Mouse (Mus musculus) midbrain, embryonic 10.5 days (tissue): ENCODE data around the gene Dnttip1. TPM values are rescaled to one million over a fixed set of nuclear protein-coding genes. Genes with fewer than 3 reads are reported as not detected.

Experiments used
- DNase-seq: peaks from one replicate; pipeline ENCODE4 v3.0.0-alpha.2; 2017; ENCODE audit warnings: low spot score
- H3K27ac ChIP-seq: fragments of 300-500 bp; sonication (generic); replicated peaks from 2 replicates; pipeline ENCODE4 v1.5.1; 2016; ENCODE audit warnings: mild to moderate bottlenecking
- H3K27me3 ChIP-seq: fragments of 300-500 bp; sonication (generic); 2 replicates; pipeline ENCODE4 v1.6.1; 2016; ENCODE audit warnings: low read depth, mild to moderate bottlenecking; ENCODE audit not compliant: poor library complexity, severe bottlenecking
- H3K36me3 ChIP-seq: fragments of 300-500 bp; sonication (generic); 2 replicates; pipeline ENCODE4 v1.6.1; 2016; ENCODE audit warnings: mild to moderate bottlenecking, moderate library complexity
- H3K4me1 ChIP-seq: fragments of 300-500 bp; sonication (generic); 2 replicates; pipeline ENCODE4 v1.6.1; 2016
- H3K4me3 ChIP-seq: fragments of 300-500 bp; sonication (generic); 2 replicates; pipeline ENCODE4 v1.5.1; 2016; ENCODE audit warnings: mild to moderate bottlenecking, moderate library complexity
- H3K9me3 ChIP-seq: fragments of 300-500 bp; sonication (generic); replicated peaks from 2 replicates; pipeline ENCODE4 v1.6.1; 2016; ENCODE audit warnings: mild to moderate bottlenecking
- WGBS: fragments of 180-500 bp; shearing (Covaris S2); methylation state at CpG from one replicate; pipeline ENCODE4 v1.1.7; 2016; 5-methylcytosine and 5-hydroxymethylcytosine counted together
- polyA plus RNA-seq: library from polyadenylated mRNA; unstranded; fragments of >200 nt; fragmentation: Nextera tagmentation; extraction: Ambion mirVana; gene quantifications from 2 replicates; pipeline ENCODE4 v1.2.1, GENCODE M21; 2016

Dnttip1 gene
- polyA plus RNA-seq, 1 experiment from 2014 or later, result 80.1 TPM

DNA sequence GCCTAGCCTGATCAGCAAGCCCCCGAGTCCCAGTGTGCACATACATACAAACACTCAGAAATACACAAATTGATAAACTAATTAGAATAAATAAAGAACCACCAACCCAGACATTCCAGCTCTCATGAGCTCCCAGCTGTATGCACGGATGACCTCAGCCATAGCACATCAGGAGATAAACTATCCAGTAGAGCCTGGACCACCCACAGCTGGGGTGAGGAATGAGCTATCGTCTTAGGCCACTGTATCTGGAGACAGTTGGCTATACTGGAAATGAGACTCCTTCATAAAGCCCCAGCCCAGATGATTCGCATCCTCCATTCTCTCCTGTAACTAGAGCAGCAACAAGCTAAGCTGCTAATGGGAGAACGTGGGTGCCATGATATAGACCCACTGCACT is 10.9 kb upstream of the Dnttip1 start:
- H3K4me1 ChIP-seq, result no peaks in the 10 kb centered on the region
- DNase-seq, result no peak
- H3K27ac ChIP-seq, result no peak overlapping the region
- H3K4me3 ChIP-seq, result no peak overlapping the region
- H3K27me3 ChIP-seq, result no peaks in the 10 kb centered on the region; the same call in 1 of the 2 replicates
- no peaks in the 10 kb centered on the region for H3K36me3 ChIP-seq
- WGBS, result 88% methylated on average over 5 of the region's 5 CpGs
- no peaks in the 10 kb centered on the region for H3K9me3 ChIP-seq

GRCm38 (mm10) chr2:164735446-164735845 is 10.3 kb upstream of the Dnttip1 start:
- H3K4me1 ChIP-seq, result no peaks in the 10 kb centered on the region
- H3K36me3 ChIP-seq, result no peaks in the 10 kb centered on the region
- H3K9me3 ChIP-seq, result no peaks in the 10 kb centered on the region
- H3K27ac ChIP-seq, result no peak overlapping the region
- no peak for DNase-seq
- H3K27me3 ChIP-seq, result no peaks in the 10 kb centered on the region; the same call in 1 of the 2 replicates
- 88% methylated on average over 5 of the region's 5 CpGs for WGBS
- no peak overlapping the region for H3K4me3 ChIP-seq

DNA sequence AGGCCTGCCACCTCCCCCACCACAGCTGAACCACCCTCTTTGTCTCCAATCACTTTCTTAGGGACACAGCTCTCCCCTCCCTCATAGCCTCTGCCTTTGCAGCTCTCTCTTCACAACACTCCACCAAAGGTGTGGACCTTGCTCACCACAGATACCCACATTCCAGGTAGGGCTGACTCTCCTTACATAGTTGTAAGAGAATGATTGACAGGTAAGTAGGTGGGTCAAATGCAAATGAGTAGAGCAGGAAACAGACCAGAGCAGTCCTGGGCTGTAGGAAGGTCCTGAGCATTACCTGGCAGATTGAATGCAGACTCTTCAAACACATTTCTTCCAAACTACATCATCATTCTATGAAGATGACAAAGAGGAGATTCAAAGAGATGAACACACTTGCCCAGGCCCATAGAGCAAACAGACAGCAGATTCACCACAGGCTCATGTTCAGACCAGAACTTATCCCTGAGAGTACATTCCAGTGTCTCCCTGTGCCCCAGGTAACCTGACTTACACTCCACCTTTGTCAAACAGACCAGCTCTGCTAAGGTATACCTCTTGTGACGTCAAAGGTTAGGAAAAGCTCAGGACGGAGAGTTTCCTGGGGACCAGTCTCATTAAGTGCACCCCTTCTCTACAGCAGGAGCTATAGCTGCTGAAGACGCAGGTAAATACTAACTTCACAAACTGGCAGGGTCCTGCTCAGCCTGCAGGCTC is 8.2 kb upstream of the Dnttip1 start:
- Histone ChIP-seq H3K4me3 (no peak overlapping the region), H3K9me3 (no peaks in the 10 kb centered on the region), H3K4me1 (no peaks in the 10 kb centered on the region), H3K27me3 (no peaks in the 10 kb centered on the region), H3K27ac (no peak overlapping the region), H3K36me3 (no peaks in the 10 kb centered on the region)
- 77% methylated on average over 3 of the region's 3 CpGs for WGBS
- no peak for DNase-seq

DNA sequence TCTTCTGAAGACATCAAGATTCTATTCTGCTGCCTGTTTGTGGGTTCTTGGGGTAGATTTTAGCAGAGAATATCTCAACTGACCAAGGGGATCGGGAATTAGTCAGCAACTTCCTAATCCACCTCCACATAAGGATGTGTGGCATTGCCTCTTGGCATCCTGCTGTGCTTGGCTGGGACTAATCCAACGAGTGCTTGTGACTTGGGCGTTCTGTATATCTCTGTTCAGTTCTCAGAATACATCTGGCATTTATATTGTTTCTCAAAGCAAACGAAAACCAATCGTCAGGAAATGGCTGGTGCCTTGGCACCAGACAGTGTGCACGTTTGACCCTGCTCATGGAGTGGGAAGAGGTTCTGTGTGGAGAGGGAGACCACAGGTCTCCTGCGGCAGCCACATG is 5.9 kb upstream of the Dnttip1 start:
- Histone ChIP-seq H3K4me1 (peaks cover 1% of the 10 kb centered on the region), H3K27me3 (peaks cover 4% of the 10 kb centered on the region), H3K9me3 (no peaks in the 10 kb centered on the region), H3K4me3 (no peak overlapping the region), H3K27ac (no peak overlapping the region), H3K36me3 (no peaks in the 10 kb centered on the region)
- DNase-seq, result no peak
- 59% methylated on average over 7 of the region's 7 CpGs for WGBS

GRCm38 (mm10) chr2:164744987-164745386 is 796 bp upstream of the Dnttip1 start:
- H3K36me3 ChIP-seq, result peaks cover 28% of the 10 kb centered on the region
- H3K9me3 ChIP-seq, result no peaks in the 10 kb centered on the region
- WGBS, result 79% methylated on average over 13 of the region's 13 CpGs
- peak overlapping the region; percentile 92 for H3K4me3 ChIP-seq
- no peak for DNase-seq
- no peak overlapping the region for H3K27ac ChIP-seq
- H3K4me1 ChIP-seq, result peaks cover 29% of the 10 kb centered on the region
- H3K27me3 ChIP-seq, result peaks cover 4% of the 10 kb centered on the region

DNA sequence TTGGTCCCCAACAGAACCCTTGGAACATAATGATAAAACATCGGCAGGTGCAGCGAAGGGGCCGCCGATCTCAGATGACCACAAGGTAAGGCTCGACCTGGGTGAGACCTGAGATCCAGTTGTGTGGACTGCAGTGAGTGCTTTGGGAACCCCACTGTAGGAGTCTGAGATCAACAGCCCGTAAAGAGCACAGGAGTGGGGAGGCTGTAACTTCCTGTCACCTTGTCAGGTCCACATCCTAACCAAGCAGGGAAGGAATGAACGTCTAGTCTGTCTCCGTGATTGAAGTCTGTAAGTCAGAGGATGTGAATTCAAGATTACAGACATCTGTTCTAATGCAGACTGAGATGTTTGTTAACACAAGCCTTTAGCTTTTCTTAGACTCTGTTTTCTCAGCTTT is 910 bp downstream of the Dnttip1 start:
- H3K27ac ChIP-seq, result 0 out of 2 replicates have a peak overlapping the region, but pooled peaks have one; percentile 93
- peaks cover 29% of the 10 kb centered on the region for H3K4me1 ChIP-seq
- no peak for DNase-seq
- peaks cover 4% of the 10 kb centered on the region for H3K27me3 ChIP-seq
- peak overlapping the region; percentile 92 for H3K4me3 ChIP-seq
- no peaks in the 10 kb centered on the region for H3K9me3 ChIP-seq
- 63% methylated on average over 8 of the region's 8 CpGs for WGBS
- H3K36me3 ChIP-seq, result peaks cover 45% of the 10 kb centered on the region

DNA sequence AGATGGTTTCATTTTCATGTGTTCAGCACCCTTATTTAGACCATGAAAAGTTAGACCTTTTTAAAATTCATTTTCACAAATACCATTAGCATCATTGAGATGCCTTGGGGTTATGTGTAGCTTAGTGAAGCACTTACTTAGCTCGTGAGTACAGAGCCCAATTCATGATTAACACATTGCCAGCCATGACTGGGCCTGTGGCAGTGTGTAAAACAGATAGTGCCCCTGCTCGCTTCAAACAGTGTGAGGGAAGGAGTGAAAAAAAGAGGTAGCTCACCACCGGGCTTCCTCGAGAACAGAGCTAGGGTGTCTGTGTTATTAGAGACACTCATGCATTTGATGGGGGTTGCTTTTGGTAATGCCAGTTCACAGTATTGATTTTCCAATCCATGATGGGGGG is 2.4 kb downstream of the Dnttip1 start:
- Histone ChIP-seq H3K27me3 (peaks cover 4% of the 10 kb centered on the region), H3K4me1 (peaks cover 29% of the 10 kb centered on the region), H3K36me3 (peaks cover 60% of the 10 kb centered on the region), H3K9me3 (no peaks in the 10 kb centered on the region), H3K27ac (no peak overlapping the region), H3K4me3 (no peak overlapping the region)
- WGBS, result 88% methylated on average over 4 of the region's 4 CpGs
- DNase-seq, result no peak

DNA sequence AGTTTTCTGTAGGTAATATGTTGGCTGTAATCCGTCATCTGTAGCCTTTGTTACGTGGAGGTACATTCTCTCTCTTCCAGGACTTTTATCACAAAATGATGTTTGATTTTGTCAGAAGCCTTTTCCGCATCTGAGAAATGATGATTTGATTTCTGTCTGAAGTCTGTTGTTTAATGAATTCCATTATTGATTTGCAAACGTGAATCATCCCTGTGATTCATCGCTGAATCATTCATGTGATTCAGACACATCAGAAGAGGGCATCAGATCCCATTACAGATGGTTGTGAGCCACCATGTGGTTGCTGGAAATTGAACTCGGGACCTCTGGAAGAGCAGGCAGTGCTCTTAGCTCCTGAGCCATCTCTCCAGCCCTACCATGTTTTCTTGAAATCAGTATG is 3.2 kb downstream of the Dnttip1 start:
- H3K4me3 ChIP-seq, result no peak overlapping the region
- peaks cover 68% of the 10 kb centered on the region for H3K36me3 ChIP-seq
- no peak for DNase-seq
- no peak overlapping the region for H3K27ac ChIP-seq
- H3K27me3 ChIP-seq, result no peaks in the 10 kb centered on the region
- no peaks in the 10 kb centered on the region for H3K9me3 ChIP-seq
- H3K4me1 ChIP-seq, result peaks cover 29% of the 10 kb centered on the region
- 89% methylated on average over 6 of the region's 6 CpGs for WGBS

DNA sequence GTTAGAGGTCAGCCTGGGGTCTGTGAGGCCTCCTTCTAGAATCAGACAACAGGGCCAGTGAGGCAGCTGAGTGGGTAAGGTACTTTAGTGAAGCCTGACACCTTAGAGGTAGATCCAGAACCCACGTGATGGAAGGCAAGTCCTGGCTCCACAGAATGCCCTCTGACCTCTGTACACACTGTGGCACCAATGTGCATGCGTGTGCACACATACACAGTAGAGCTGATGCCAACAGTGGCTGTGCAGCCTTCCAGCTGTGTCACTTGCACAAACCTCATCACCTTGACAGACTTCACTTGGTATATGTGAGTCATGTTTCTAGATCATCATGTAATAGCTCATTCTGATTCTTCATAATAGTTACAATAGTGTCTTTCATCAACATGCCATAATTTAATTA is 6.7 kb downstream of the Dnttip1 start:
- H3K9me3 ChIP-seq, result no peaks in the 10 kb centered on the region
- H3K27ac ChIP-seq, result no peak overlapping the region
- H3K36me3 ChIP-seq, result peaks cover 100% of the 10 kb centered on the region
- H3K4me3 ChIP-seq, result no peak overlapping the region
- no peak for DNase-seq
- WGBS, result 94% methylated on average over 2 of the region's 2 CpGs
- peaks cover 8% of the 10 kb centered on the region for H3K4me1 ChIP-seq
- no peaks in the 10 kb centered on the region for H3K27me3 ChIP-seq

DNA sequence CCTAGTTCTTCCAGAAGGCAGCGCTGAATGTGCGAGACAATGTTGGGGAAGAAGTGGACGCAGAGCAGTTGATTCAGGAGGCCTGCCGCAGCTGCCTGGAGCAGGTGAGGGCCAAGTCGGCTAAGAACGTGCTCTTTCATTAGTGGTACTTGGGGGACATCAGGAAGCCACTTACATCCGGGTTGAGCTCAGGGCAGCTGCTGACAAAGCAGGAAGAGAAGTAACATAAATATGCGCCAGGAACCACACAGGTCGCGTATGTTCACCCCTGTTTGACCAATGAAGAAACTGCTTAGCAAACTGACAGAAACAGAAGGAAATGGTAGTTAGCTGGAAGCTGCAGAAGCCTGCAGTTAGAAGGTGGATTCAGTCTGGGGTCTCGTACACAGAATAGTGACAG is 8.3 kb downstream of the Dnttip1 start:
- H3K36me3 ChIP-seq, result peaks cover 100% of the 10 kb centered on the region
- no peaks in the 10 kb centered on the region for H3K4me1 ChIP-seq
- H3K9me3 ChIP-seq, result no peaks in the 10 kb centered on the region
- no peak overlapping the region for H3K27ac ChIP-seq
- H3K27me3 ChIP-seq, result no peaks in the 10 kb centered on the region
- DNase-seq, result no peak
- H3K4me3 ChIP-seq, result no peak overlapping the region
- WGBS, result 93% methylated on average over 11 of the region's 11 CpGs

- H3K36me3 ChIP-seq, result peaks cover 100% of the 10 kb centered on the region
- H3K4me1 ChIP-seq, result no peaks in the 10 kb centered on the region
- no peaks in the 10 kb centered on the region for H3K27me3 ChIP-seq
- 97% methylated on average over 2 of the region's 2 CpGs for WGBS
- no peak for DNase-seq
- no peak overlapping the region for H3K4me3 ChIP-seq
- H3K27ac ChIP-seq, result no peak overlapping the region
- H3K9me3 ChIP-seq, result no peaks in the 10 kb centered on the region
Measured at GRCm38 (mm10) chr2:164754800-164755199, 9.0 kb downstream of the Dnttip1 start.

DNA sequence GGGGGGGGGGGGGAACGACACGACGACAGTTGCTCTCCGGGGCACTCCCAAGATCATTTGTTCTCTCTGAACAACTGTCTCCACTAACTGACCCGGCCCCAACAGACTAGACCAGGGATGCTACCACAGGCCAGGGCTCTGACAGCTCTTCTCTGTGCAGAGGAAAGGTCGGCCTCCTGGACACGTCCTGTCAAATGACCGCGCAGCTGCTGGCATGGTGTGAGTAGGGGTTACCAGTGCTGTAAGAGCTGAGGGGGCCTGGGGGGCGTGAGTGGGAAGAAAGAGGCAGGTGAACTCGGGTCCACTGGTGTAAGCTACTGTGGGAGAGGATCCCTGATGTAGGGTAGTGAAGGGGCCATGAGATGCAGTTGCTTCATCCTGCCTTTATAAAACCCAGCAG is 12.1 kb downstream of the Dnttip1 start:
- Histone ChIP-seq H3K4me1 (no peaks in the 10 kb centered on the region), H3K36me3 (peaks cover 100% of the 10 kb centered on the region), H3K27ac (no peak overlapping the region), H3K4me3 (no peak overlapping the region), H3K27me3 (no peaks in the 10 kb centered on the region), H3K9me3 (no peaks in the 10 kb centered on the region)
- WGBS, result 96% methylated on average over 8 of the region's 11 CpGs
- no peak for DNase-seq

DNA sequence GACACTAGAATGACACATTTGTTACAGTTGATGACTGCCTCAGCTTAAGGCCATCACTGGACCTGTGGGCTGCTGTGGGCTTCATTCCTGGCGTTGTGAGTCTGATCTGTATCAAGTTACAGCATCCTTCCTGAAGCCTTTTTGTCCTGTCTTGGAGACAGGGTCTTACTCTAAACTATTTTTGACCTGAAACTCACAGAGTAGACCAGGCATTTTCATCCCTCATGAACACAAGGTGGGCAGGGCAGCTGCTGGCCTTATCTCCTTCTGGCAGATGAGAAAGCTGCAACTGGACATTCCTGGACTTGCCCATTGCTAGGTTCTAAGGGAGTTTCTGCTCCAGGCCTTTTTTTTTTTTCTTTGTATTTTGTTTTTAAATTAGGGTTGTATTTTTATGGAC is 12.9 kb downstream of the Dnttip1 start:
- WGBS, result 74% methylated on average over 1 of the region's 1 CpGs
- no peaks in the 10 kb centered on the region for H3K9me3 ChIP-seq

More for the DNA sequence above, 12.9 kb downstream of the Dnttip1 start:
- peaks cover 100% of the 10 kb centered on the region for H3K36me3 ChIP-seq
- H3K27ac ChIP-seq, result no peak overlapping the region
- H3K4me1 ChIP-seq, result no peaks in the 10 kb centered on the region
- no peak overlapping the region for H3K4me3 ChIP-seq
- no peaks in the 10 kb centered on the region for H3K27me3 ChIP-seq
- DNase-seq, result no peak
